Mouse (Mus musculus): Measurements from ENCODE around the gene Mtss1l. TPM values are rescaled to one million over a fixed set of nuclear protein-coding genes. Genes with fewer than 3 reads are reported as not detected.

The Mtss1l gene
- polyA plus RNA-seq, 1 experiment from 2014 or later: 13.2 TPM

Other genes with a start within 250 kb of the Mtss1l start
- gene Vac14, start 102.9 kb upstream of the Mtss1l start, polyA plus RNA-seq (2015; fragmentation: Nextera tagmentation; extraction: Ambion mirVana): 14.0 and 16.5 TPM in 2 replicates
- 4.9 and 6.5 TPM in 2 replicates for gene Il34, start 84.4 kb downstream of the Mtss1l start, polyA plus RNA-seq (2015; fragmentation: Nextera tagmentation; extraction: Ambion mirVana)
- gene Cog4, start 125.1 kb downstream of the Mtss1l start, polyA plus RNA-seq (2015; fragmentation: Nextera tagmentation; extraction: Ambion mirVana): 73.9 and 74.9 TPM in 2 replicates
- 132 and 140 TPM in 2 replicates for gene Sf3b3, start 125.3 kb downstream of the Mtss1l start, polyA plus RNA-seq (2015; fragmentation: Nextera tagmentation; extraction: Ambion mirVana)
- gene Fuk, start 181.0 kb downstream of the Mtss1l start, polyA plus RNA-seq (2015; fragmentation: Nextera tagmentation; extraction: Ambion mirVana): 9.8 and 10.6 TPM in 2 replicates
- gene St3gal2, start 198.4 kb downstream of the Mtss1l start, polyA plus RNA-seq (2015; fragmentation: Nextera tagmentation; extraction: Ambion mirVana): 17.6 and 19.5 TPM in 2 replicates

Data from lung, embryonic 16.5 days (tissue).